Mouse (Mus musculus) neural tube, embryonic 14.5 days (tissue): ENCODE measurements around the gene Syp. TPM values are rescaled to one million over a fixed set of nuclear protein-coding genes. Genes with fewer than 3 reads are reported as not detected.
A peak's percentile ranks its signal among the peaks of the same experiment; 100 is the strongest.

Source experiments
- ATAC-seq: fragments of 200-750 bp; cut with Nextera tagmentation; 2 replicates; pipeline ENCODE4 v1.8.0; 2017; ENCODE audit warnings: low read depth, mild to moderate bottlenecking, moderate TSS enrichment, moderate library complexity
- H3K27ac ChIP-seq: fragments of 300-500 bp; sonication (generic); 2 replicates; pipeline ENCODE4 v1.5.1; 2014; ENCODE audit warnings: low read depth, mild to moderate bottlenecking, control low read depth, low read length, moderate library complexity, mixed read lengths
- H3K27me3 ChIP-seq: fragments of 300-500 bp; sonication (generic); 2 replicates; pipeline ENCODE4 v1.6.1; 2014; ENCODE audit warnings: low read length; ENCODE audit not compliant: control insufficient read depth, insufficient read depth
- H3K36me3 ChIP-seq: fragments of 300-500 bp; sonication (generic); 2 replicates; pipeline ENCODE4 v1.6.1; 2014; ENCODE audit warnings: low read length, mixed read lengths; ENCODE audit not compliant: control insufficient read depth, insufficient read depth
- H3K4me1 ChIP-seq: fragments of 300-500 bp; sonication (generic); 2 replicates; pipeline ENCODE4 v1.6.1; 2014; ENCODE audit warnings: low read length; ENCODE audit not compliant: control insufficient read depth, insufficient read depth
- H3K4me2 ChIP-seq: fragments of 300-500 bp; sonication (generic); 2 replicates; pipeline ENCODE4 v1.6.1; 2014; ENCODE audit warnings: mild to moderate bottlenecking, low read depth, low read length, control low read depth
- H3K4me3 ChIP-seq: fragments of 300-500 bp; sonication (generic); 2 replicates; pipeline ENCODE4 v1.5.1; 2014; ENCODE audit warnings: low read depth, low read length, control low read depth, mixed read lengths
- H3K9ac ChIP-seq: fragments of 300-500 bp; sonication (generic); replicated peaks from 2 replicates; pipeline ENCODE4 v1.6.1; 2014; ENCODE audit warnings: low read depth, mild to moderate bottlenecking, control low read depth, low read length, mixed read lengths
- H3K9me3 ChIP-seq: fragments of 300-500 bp; sonication (generic); 2 replicates; pipeline ENCODE4 v1.6.1; 2016; ENCODE audit warnings: low read length; ENCODE audit not compliant: control insufficient read depth
- WGBS: fragments of 180-500 bp; shearing (Covaris S2); extraction: QIAGEN DNeasy Blood & Tissue Kit; methylation state at CpG from one replicate; pipeline ENCODE4 v1.1.7; 2014; 5-methylcytosine and 5-hydroxymethylcytosine counted together
- polyA plus RNA-seq: library from polyadenylated mRNA; unstranded; fragments of >200 nt; fragmentation: Nextera tagmentation; extraction: Ambion mirVana; gene quantifications from 2 replicates; pipeline ENCODE4 v1.2.1, GENCODE M21; 2014

Gene Syp
- polyA plus RNA-seq, 1 experiment from 2014 or later: 149 TPM

DNA sequence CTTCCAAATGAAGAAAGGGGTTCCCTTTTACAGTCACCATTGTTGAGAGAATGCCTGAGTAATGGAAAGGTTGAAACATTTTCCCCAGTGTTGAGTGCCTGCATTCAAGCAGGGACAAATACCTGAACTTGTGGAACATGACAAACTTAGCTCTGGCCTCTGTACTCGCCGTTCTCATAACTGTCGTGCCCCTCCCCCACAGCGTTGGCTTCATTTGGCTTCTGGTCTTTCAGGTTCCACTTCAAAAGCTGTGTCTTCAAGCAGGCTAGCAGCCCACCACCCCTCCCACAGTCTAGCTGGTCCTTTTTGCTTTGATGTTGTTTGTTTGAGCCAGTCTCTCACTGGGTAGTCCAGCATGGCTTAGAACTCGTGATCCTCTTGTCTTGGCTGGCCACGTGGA is 34.5 kb downstream of the Syp start:
- Histone ChIP-seq H3K9ac (no peak overlapping the region), H3K36me3 (no peaks in the 10 kb centered on the region), H3K9me3 (no peaks in the 10 kb centered on the region), H3K4me2 (no peak overlapping the region), H3K4me3 (no peak overlapping the region), H3K27me3 (no peaks in the 10 kb centered on the region), H3K27ac (no peak overlapping the region), H3K4me1 (no peaks in the 10 kb centered on the region)
- no peak for ATAC-seq
- WGBS: 52% methylated on average over 6 of the region's 6 CpGs

GRCm38 (mm10) chrX:7673578-7674281 is 35.5 kb downstream of the Syp start:
- H3K27ac ChIP-seq: no peak overlapping the region
- no peak overlapping the region for H3K9ac ChIP-seq
- 32% methylated on average over 12 of the region's 12 CpGs for WGBS
- no peaks in the 10 kb centered on the region for H3K9me3 ChIP-seq
- H3K27me3 ChIP-seq: no peaks in the 10 kb centered on the region
- no peak overlapping the region for H3K4me2 ChIP-seq
- H3K4me1 ChIP-seq: no peaks in the 10 kb centered on the region
- ATAC-seq: no peak
- no peak overlapping the region for H3K4me3 ChIP-seq
- H3K36me3 ChIP-seq: no peaks in the 10 kb centered on the region

DNA sequence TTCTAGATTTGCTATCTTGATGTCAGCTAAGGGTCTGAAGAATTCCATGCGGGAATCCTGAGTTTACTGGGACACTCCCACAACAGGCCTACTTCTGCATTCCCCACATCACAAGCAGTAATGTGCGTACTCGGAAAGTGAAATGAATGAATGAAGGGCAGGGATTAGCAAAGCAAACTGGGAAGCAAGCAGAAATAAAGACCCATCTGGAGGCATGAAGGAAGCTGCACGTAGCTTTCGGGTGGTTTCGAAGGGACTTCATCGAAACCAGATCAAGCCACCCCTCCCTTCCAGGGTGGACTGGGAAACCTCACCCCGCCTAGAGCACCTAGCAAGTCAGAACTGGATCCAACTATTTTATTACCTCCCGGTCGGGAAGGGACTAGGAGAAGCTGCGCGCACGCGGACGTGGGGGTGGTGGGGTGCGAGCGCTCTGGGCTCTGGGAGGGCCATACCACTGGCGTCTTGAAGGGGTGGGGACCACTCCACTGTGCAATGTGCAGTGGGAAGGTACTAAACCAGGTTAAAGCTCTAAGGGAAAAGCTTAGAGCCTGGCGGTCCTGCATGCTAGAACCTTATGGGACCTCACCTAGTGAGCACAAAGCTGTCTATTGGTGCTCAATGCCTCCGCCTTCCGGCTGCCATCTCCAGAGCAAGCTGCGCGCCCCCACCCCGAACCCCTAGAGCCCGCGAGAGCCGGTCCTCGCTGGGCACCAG is 36.2 kb downstream of the Syp start:
- Histone ChIP-seq H3K36me3 (no peaks in the 10 kb centered on the region), H3K4me1 (no peaks in the 10 kb centered on the region), H3K4me2 (peak overlapping the region; percentile 27; the same call in 1 of the 2 replicates), H3K27ac (no peak overlapping the region), H3K9ac (no peak overlapping the region), H3K4me3 (peak overlapping the region; percentile 4; the same call in 1 of the 2 replicates), H3K9me3 (no peaks in the 10 kb centered on the region), H3K27me3 (no peaks in the 10 kb centered on the region)
- WGBS: 40% methylated on average over 28 of the region's 28 CpGs
- ATAC-seq: peak; percentile 52; the same call in 1 of the 2 replicates

GRCm38 (mm10) chrX:7675001-7675380 is 36.7 kb downstream of the Syp start:
- WGBS: 36% methylated on average over 10 of the region's 10 CpGs
- no peak for ATAC-seq
- no peak overlapping the region for H3K9ac ChIP-seq

DNA sequence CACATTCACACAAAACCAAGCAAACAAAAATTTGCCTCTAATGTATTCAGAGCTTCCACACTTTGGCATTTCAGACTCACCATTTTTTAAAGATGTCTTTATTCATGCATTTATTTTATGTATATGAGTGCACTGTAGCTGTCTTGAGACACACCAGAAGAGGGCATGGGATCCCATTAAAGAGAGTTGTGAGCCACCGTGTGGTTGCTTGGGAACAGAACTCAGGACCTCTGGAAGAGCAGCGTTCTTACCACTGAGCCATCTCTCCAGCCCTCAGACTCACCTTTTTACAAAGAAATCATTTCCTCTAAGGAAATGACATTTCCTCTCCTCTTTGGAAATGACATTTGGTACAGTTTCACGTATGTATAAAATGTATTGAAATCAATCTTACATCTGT is 40.7 kb downstream of the Syp start:
- H3K27ac ChIP-seq: no peak overlapping the region
- no peak overlapping the region for H3K4me2 ChIP-seq
- H3K4me3 ChIP-seq: no peak overlapping the region
- no peaks in the 10 kb centered on the region for H3K27me3 ChIP-seq
- no peaks in the 10 kb centered on the region for H3K9me3 ChIP-seq
- no peak for ATAC-seq
- H3K4me1 ChIP-seq: no peaks in the 10 kb centered on the region
- 47% methylated on average over 3 of the region's 3 CpGs for WGBS
- no peak overlapping the region for H3K9ac ChIP-seq
- no peaks in the 10 kb centered on the region for H3K36me3 ChIP-seq

More at GRCm38 (mm10) chrX:7675001-7675380, 36.7 kb downstream of the Syp start:
- no peaks in the 10 kb centered on the region for H3K9me3 ChIP-seq
- H3K4me1 ChIP-seq: no peaks in the 10 kb centered on the region
- no peaks in the 10 kb centered on the region for H3K36me3 ChIP-seq
- no peaks in the 10 kb centered on the region for H3K27me3 ChIP-seq
- H3K27ac ChIP-seq: no peak overlapping the region
- peak overlapping the region; percentile 27; the same call in 1 of the 2 replicates for H3K4me2 ChIP-seq
- peak overlapping the region; percentile 4; the same call in 1 of the 2 replicates for H3K4me3 ChIP-seq

GRCm38 (mm10) chrX:7679405-7680056 is 41.3 kb downstream of the Syp start:
- peak; percentile 94 for ATAC-seq
- H3K9ac ChIP-seq: no peak overlapping the region
- H3K27ac ChIP-seq: no peak overlapping the region
- no peaks in the 10 kb centered on the region for H3K4me1 ChIP-seq
- H3K4me2 ChIP-seq: peak overlapping the region; percentile 32
- WGBS: 17% methylated on average over 27 of the region's 27 CpGs
- no peaks in the 10 kb centered on the region for H3K9me3 ChIP-seq
- no peaks in the 10 kb centered on the region for H3K36me3 ChIP-seq
- no peaks in the 10 kb centered on the region for H3K27me3 ChIP-seq
- H3K4me3 ChIP-seq: peak overlapping the region; percentile 7; the same call in 1 of the 2 replicates

GRCm38 (mm10) chrX:7680057-7680412 is 41.8 kb downstream of the Syp start:
- H3K27me3 ChIP-seq: no peaks in the 10 kb centered on the region
- WGBS: 17% methylated on average over 12 of the region's 12 CpGs
- no peak overlapping the region for H3K9ac ChIP-seq
- peak overlapping the region; percentile 32 for H3K4me2 ChIP-seq
- H3K4me1 ChIP-seq: no peaks in the 10 kb centered on the region
- no peak overlapping the region for H3K4me3 ChIP-seq
- ATAC-seq: peak; percentile 35; the same call in 1 of the 2 replicates
- H3K9me3 ChIP-seq: no peaks in the 10 kb centered on the region
- no peak overlapping the region for H3K27ac ChIP-seq
- no peaks in the 10 kb centered on the region for H3K36me3 ChIP-seq

- 76% methylated on average over 13 of the region's 14 CpGs for WGBS
- H3K9ac ChIP-seq: no peak within 1 kb of the TSS
- H3K4me3 ChIP-seq: no peak within 1 kb of the TSS
These were observed 42.6 kb downstream of the Syp start, which contains the start of gene Magix for GRCm38 (mm10) chrX:7680864-7681263. Gene Magix, minus strand, starts transcription at chrX:7681251.

DNA sequence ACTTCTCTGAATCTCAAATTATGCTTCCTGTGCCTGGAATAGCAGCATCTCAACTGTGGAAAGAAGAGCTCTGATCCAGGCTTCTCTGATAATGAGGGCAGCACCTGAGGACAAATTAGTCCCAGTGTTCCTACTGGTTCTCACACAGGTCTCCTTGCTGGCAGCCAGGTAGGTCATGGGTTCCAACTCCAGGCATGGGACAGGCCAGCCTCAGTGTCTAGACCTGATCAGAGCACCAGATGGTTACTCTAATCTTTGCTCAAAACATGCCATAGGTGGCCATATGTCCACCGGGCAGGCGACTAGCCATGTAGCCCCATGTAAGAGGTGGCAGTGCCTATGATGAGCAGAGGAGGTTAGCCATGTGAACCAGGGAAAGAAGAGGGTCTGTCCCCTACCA is 50.0 kb downstream of the Syp start:
- WGBS: 100% methylated on average over 2 of the region's 2 CpGs
- Histone ChIP-seq H3K36me3 (no peaks in the 10 kb centered on the region), H3K27me3 (no peaks in the 10 kb centered on the region), H3K27ac (no peak overlapping the region), H3K4me3 (no peak overlapping the region), H3K9ac (no peak overlapping the region), H3K4me1 (no peaks in the 10 kb centered on the region), H3K9me3 (no peaks in the 10 kb centered on the region), H3K4me2 (no peak overlapping the region)
- no peak for ATAC-seq

More at GRCm38 (mm10) chrX:7680864-7681263, 42.6 kb downstream of the Syp start, which contains the start of gene Magix:
- no peaks in the 10 kb centered on the region for H3K4me1 ChIP-seq
- H3K27me3 ChIP-seq: no peaks in the 10 kb centered on the region
- H3K27ac ChIP-seq: no peak within 1 kb of the TSS
- peak within 1 kb of the TSS; percentile 32 for H3K4me2 ChIP-seq
- no peak for ATAC-seq
- no peaks in the 10 kb centered on the region for H3K9me3 ChIP-seq
- H3K36me3 ChIP-seq: no peaks in the 10 kb centered on the region
